12 mouse cellular contexts compared by ENCODE assay signal in the genomic region with DNA sequence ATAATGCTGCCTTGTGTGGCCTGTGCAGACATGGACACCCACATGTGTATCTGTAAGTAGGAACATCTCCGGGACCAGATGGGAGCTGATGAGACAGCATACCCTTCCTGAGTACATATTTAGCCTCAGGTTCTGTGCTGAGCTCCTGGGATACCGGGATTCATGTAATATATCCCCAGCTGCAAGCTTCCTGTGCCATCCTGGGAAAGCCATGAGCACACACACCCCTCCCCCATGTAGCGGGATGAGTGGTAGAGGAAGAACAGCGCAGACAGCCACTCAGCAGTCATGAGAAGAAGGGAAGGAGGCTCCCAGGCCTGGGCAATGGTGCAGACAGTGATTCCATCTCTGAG. TPM values are rescaled to one million over a fixed set of nuclear protein-coding genes. Genes with fewer than 3 reads are reported as not detected.
DNase-seq lines count a peak whose midpoint lies in the region; ATAC-seq and TF ChIP-seq lines count a peak whose summit lies in the region.
"Had no signal": no experiment of that assay in that cellular context is flagged by ENCODE, and none has a peak within 500 bp of the region (broad histone marks: within the 10 kb centered on the region; RNA-seq: fewer than 3 reads in every experiment).

No protein-coding gene starts in this region.

- ATAC-seq in hindbrain, embryonic 14.5 days (ENCODE audit: low FRiP score), result 0 out of 2 replicates have a peak, but pooled peaks have one; percentile 24
- no peak for ATAC-seq in erythroid progenitor cell, adult 5-6 weeks (replicated peaks; ENCODE audit: low FRiP score, poor library complexity, severe bottlenecking)

- H3K9me3 ChIP-seq in heart, embryonic 10.5 days, result no peaks in the 10 kb centered on the region
- no peaks in the 10 kb centered on the region for H3K9me3 ChIP-seq in hindbrain, embryonic 14.5 days (ENCODE audit: control insufficient read depth, low read length)

- H3K36me3 ChIP-seq in heart, embryonic 10.5 days, result peaks cover 7% of the 10 kb centered on the region; the same call in 1 of the 2 replicates
- H3K36me3 ChIP-seq in hindbrain, embryonic 14.5 days (replicated peaks; ENCODE audit: control insufficient read depth, insufficient read depth), result no peaks in the 10 kb centered on the region

- no peak overlapping the region for H3K4me2 ChIP-seq in hindbrain, embryonic 14.5 days (replicated peaks)

- no peak overlapping the region for H3K9ac ChIP-seq in hindbrain, embryonic 14.5 days

- H3K27ac ChIP-seq in heart, embryonic 10.5 days, result peak overlapping the region; percentile 65
- peak overlapping the region; percentile 51; the same call in 1 of the 2 replicates for H3K27ac ChIP-seq in layer of hippocampus, adult 2 months
- no peak overlapping the region for H3K27ac ChIP-seq in hindbrain, embryonic 14.5 days

- no peak for TF ChIP-seq CTCF in layer of hippocampus, adult 2 months (conservative IDR thresholded peaks at IDR 0.05)

- H3K4me1 ChIP-seq in heart, embryonic 10.5 days, result peaks cover 35% of the 10 kb centered on the region
- 0 out of 2 replicates have a peak, but pooled peaks cover 6% of the 10 kb centered on the region for H3K4me1 ChIP-seq in hindbrain, embryonic 14.5 days (replicated peaks; ENCODE audit: control insufficient read depth, insufficient read depth, low read length)

- H3K27me3 ChIP-seq in heart, embryonic 10.5 days (ENCODE audit: insufficient read depth, poor library complexity, severe bottlenecking), result no peaks in the 10 kb centered on the region; the same call in 1 of the 2 replicates
- H3K27me3 ChIP-seq in hindbrain, embryonic 14.5 days (ENCODE audit: control insufficient read depth, insufficient read depth, low read length), result no peaks in the 10 kb centered on the region

- no peak for DNase-seq in heart, embryonic 10.5 days (ENCODE audit: low spot score)
- no peak for DNase-seq in heart, postnatal 4 days
- DNase-seq in layer of hippocampus, adult 2 months (ENCODE audit: low spot score in 2 of 2), result peak; percentile 56 to 58
- DNase-seq in layer of hippocampus, postnatal 36 days, result no peak
- peak; percentile 57 for DNase-seq in brain, adult 2 months (ENCODE audit: low read depth, low spot score)
- DNase-seq in hindbrain, embryonic 14.5 days (ENCODE audit: low spot score), result no peak
- no peak for DNase-seq in embryo, embryonic 10 days (ENCODE audit: low spot score)
- DNase-seq: gastrocnemius, postnatal 36 days; lung, postnatal 14 days; spleen, adult 18-20 months; thymus, postnatal 25 days had no signal

- WGBS in heart, embryonic 10.5 days, result 48% methylated on average over 4 of the region's 4 CpGs
- 71% methylated on average over 4 of the region's 4 CpGs for WGBS in hindbrain, embryonic 14.5 days

- no peak overlapping the region; the same call in 1 of the 2 replicates for H3K4me3 ChIP-seq in heart, embryonic 10.5 days
- H3K4me3 ChIP-seq in layer of hippocampus, adult 2 months, result no peak overlapping the region
- no peak overlapping the region for H3K4me3 ChIP-seq in hindbrain, embryonic 14.5 days (replicated peaks; ENCODE audit: low read length)

RNA-seq across cellular contexts. Expression of a gene that starts 9.8 kb away (rescaled TPM):
- polyA plus RNA-seq in heart, embryonic 10.5 days (2016; fragmentation: Nextera tagmentation; extraction: Ambion mirVana), result 10.9 and 13.5 TPM in 2 replicates
- total RNA-seq in heart, postnatal 4 days (2021), result 1 to 10 TPM; 1.3 to 1.6 TPM
- total RNA-seq in layer of hippocampus, adult 2 months (2021), result under 1 TPM; 0.59 to 1.00 TPM
- under 1 TPM; 0.35 to 0.56 TPM for total RNA-seq in layer of hippocampus, postnatal 36 days (2021)
- 2.0 and 2.3 TPM in 2 replicates for polyA plus RNA-seq in hindbrain, embryonic 14.5 days (2014; fragmentation: Nextera tagmentation; extraction: Ambion mirVana)
- total RNA-seq in erythroid progenitor cell, adult 5-6 weeks (2015; ENCODE audit: low replicate concordance), result 277 and 292 TPM in 2 replicates
- 253 and 262 TPM in 2 replicates for total RNA-seq in erythroid progenitor cell, adult 5-6 weeks (2017; ENCODE audit: low replicate concordance)

RNA-seq across cellular contexts. Expression of a gene that starts 21.2 kb away (rescaled TPM):
- 17.6 and 18.4 TPM in 2 replicates for polyA plus RNA-seq in heart, embryonic 10.5 days (2016; fragmentation: Nextera tagmentation; extraction: Ambion mirVana)
- 10 to 100 TPM in 1 of 2 experiments, 1 to 10 TPM in 1; 9.3 to 11.4 TPM for total RNA-seq in heart, postnatal 4 days (2021)
- total RNA-seq in layer of hippocampus, adult 2 months (2021), result 10 to 100 TPM; 12.7 to 14.3 TPM
- total RNA-seq in layer of hippocampus, postnatal 36 days (2021), result 10 to 100 TPM; 12.5 to 14.3 TPM
- 10.4 and 11.1 TPM in 2 replicates for polyA plus RNA-seq in hindbrain, embryonic 14.5 days (2014; fragmentation: Nextera tagmentation; extraction: Ambion mirVana)
- 2.1 and 16.9 TPM in 2 replicates for total RNA-seq in erythroid progenitor cell, adult 5-6 weeks (2015; ENCODE audit: low replicate concordance)
- 0.15 and 0.39 TPM in 2 replicates for total RNA-seq in erythroid progenitor cell, adult 5-6 weeks (2017; ENCODE audit: low replicate concordance)

RNA-seq across cellular contexts. Expression of a gene that starts 22.9 kb away (rescaled TPM):
- 7.4 and 12.5 TPM in 2 replicates for polyA plus RNA-seq in heart, embryonic 10.5 days (2016; fragmentation: Nextera tagmentation; extraction: Ambion mirVana)
- 1 to 10 TPM; 4.0 to 8.8 TPM for total RNA-seq in heart, postnatal 4 days (2021)
- 10 to 100 TPM; 48.8 to 56.0 TPM for total RNA-seq in layer of hippocampus, adult 2 months (2021)
- total RNA-seq in layer of hippocampus, postnatal 36 days (2021), result 10 to 100 TPM; 55.8 to 57.2 TPM
- 50.6 and 58.5 TPM in 2 replicates for polyA plus RNA-seq in hindbrain, embryonic 14.5 days (2014; fragmentation: Nextera tagmentation; extraction: Ambion mirVana)
- not detected in 2 replicates for total RNA-seq in erythroid progenitor cell, adult 5-6 weeks (2015; ENCODE audit: low replicate concordance)
- 0.15 and 0.90 TPM in 2 replicates for total RNA-seq in erythroid progenitor cell, adult 5-6 weeks (2017; ENCODE audit: low replicate concordance)

RNA-seq across cellular contexts. Expression of a gene that starts 43.2 kb away (rescaled TPM):
- 29.6 and 30.7 TPM in 2 replicates for polyA plus RNA-seq in heart, embryonic 10.5 days (2016; fragmentation: Nextera tagmentation; extraction: Ambion mirVana)
- total RNA-seq in heart, postnatal 4 days (2021), result 10 to 100 TPM; 44.9 to 49.0 TPM
- total RNA-seq in layer of hippocampus, adult 2 months (2021), result 10 to 100 TPM; 43.9 to 46.0 TPM
- total RNA-seq in layer of hippocampus, postnatal 36 days (2021), result 10 to 100 TPM; 44.3 to 46.8 TPM
- 42.9 and 44.6 TPM in 2 replicates for polyA plus RNA-seq in hindbrain, embryonic 14.5 days (2014; fragmentation: Nextera tagmentation; extraction: Ambion mirVana)
- total RNA-seq in erythroid progenitor cell, adult 5-6 weeks (2015; ENCODE audit: low replicate concordance), result 31.4 and 36.4 TPM in 2 replicates
- total RNA-seq in erythroid progenitor cell, adult 5-6 weeks (2017; ENCODE audit: low replicate concordance), result 44.9 and 72.6 TPM in 2 replicates

RNA-seq across cellular contexts. Expression of a gene that starts 47.0 kb away (rescaled TPM):
- polyA plus RNA-seq in heart, embryonic 10.5 days (2016; fragmentation: Nextera tagmentation; extraction: Ambion mirVana), result 164 and 196 TPM in 2 replicates
- total RNA-seq in heart, postnatal 4 days (2021), result 10 to 100 TPM; 69.2 to 70.5 TPM
- 10 to 100 TPM; 89.4 to 91.4 TPM for total RNA-seq in layer of hippocampus, adult 2 months (2021)
- total RNA-seq in layer of hippocampus, postnatal 36 days (2021), result 10 to 100 TPM; 83.2 to 96.7 TPM
- 269 and 286 TPM in 2 replicates for polyA plus RNA-seq in hindbrain, embryonic 14.5 days (2014; fragmentation: Nextera tagmentation; extraction: Ambion mirVana)
- total RNA-seq in erythroid progenitor cell, adult 5-6 weeks (2015; ENCODE audit: low replicate concordance), result 82.2 and 163 TPM in 2 replicates
- total RNA-seq in erythroid progenitor cell, adult 5-6 weeks (2017; ENCODE audit: low replicate concordance), result 50.3 and 108 TPM in 2 replicates

Comparison
In these comparisons a context has a peak if more than half of its experiments do, and no peak if none do; other contexts are left out.
1. DNase-seq: peak in layer of hippocampus, adult 2 months (2 of 2) and brain, adult 2 months (single experiment); none in heart, embryonic 10.5 days (single experiment), heart, postnatal 4 days (single experiment), layer of hippocampus, postnatal 36 days (0 of 2), hindbrain, embryonic 14.5 days (single experiment) and embryo, embryonic 10 days (single experiment).
2. RNA of a gene that starts 9.8 kb away (total RNA-seq): 253 to 292 TPM in erythroid progenitor cell, adult 5-6 weeks; 1.3 to 1.6 TPM in heart, postnatal 4 days, 0.59 to 1.00 TPM in layer of hippocampus, adult 2 months and 0.35 to 0.56 TPM in layer of hippocampus, postnatal 36 days; every median in the first group is over 10 times any median in the second.
3. RNA of a gene that starts 22.9 kb away (total RNA-seq): 55.8 to 57.2 TPM in layer of hippocampus, postnatal 36 days and 48.8 to 56.0 TPM in layer of hippocampus, adult 2 months; 4.0 to 8.8 TPM in heart, postnatal 4 days and 0.15 to 0.90 TPM in erythroid progenitor cell, adult 5-6 weeks; every median in the first group is over 4 times any median in the second.